Mouse (Mus musculus): ENCODE results near the gene Dhh. TPM values are rescaled to one million over a fixed set of nuclear protein-coding genes. Genes with fewer than 3 reads are reported as not detected.

Dhh gene
- total and polyA plus RNA-seq, 3 experiments: 0.05 TPM; not detected in 2

GRCm38 (mm10) chr15:98893036-98893435 is 5.3 kb downstream of the Dhh start:
- peaks cover 57% of the 10 kb centered on the region for H3K27me3 ChIP-seq (ENCODE audit: insufficient read depth, low read length)
- peaks cover 7% of the 10 kb centered on the region for H3K9me3 ChIP-seq (replicated peaks)
- peaks cover 45% of the 10 kb centered on the region for H3K4me1 ChIP-seq (ENCODE audit: insufficient read depth, low read depth, low read length)
- TF ChIP-seq GATA2 (IDR thresholded peaks at IDR 0.05; ENCODE audit: borderline replicate concordance, low read depth, low read length) (no peak), POLR2AphosphoS5 (IDR thresholded peaks at IDR 0.05; ENCODE audit: insufficient replicate concordance, low read depth, low read length) (no peak), TAL1 (conservative IDR thresholded peaks at IDR 0.05; ENCODE audit: low read depth, low read length) (no peak)
- ATAC-seq (ENCODE audit: extremely low read depth, insufficient number of reproducible peaks, low FRiP score, poor library complexity, severe bottlenecking) (no peak), DNase-seq (ENCODE audit: low spot score) (no peak)
- no peak overlapping the region for H3K4me3 ChIP-seq (ENCODE audit: low read depth, low read length)
- H3K36me3 ChIP-seq (replicated peaks): no peaks in the 10 kb centered on the region

- Histone ChIP-seq H3K36me3 (replicated peaks) (no peaks in the 10 kb centered on the region), H3K27me3 (ENCODE audit: insufficient read depth, low read length) (peaks cover 50% of the 10 kb centered on the region), H3K4me3 (ENCODE audit: low read depth, low read length) (no peak overlapping the region), H3K4me1 (ENCODE audit: insufficient read depth, low read depth, low read length) (peaks cover 42% of the 10 kb centered on the region), H3K9me3 (replicated peaks) (peaks cover 7% of the 10 kb centered on the region)
- peak; percentile 63 for DNase-seq (ENCODE audit: low spot score)
- TF ChIP-seq CTCF (IDR thresholded peaks at IDR 0.05; ENCODE audit: low read depth, low read length) (peak; percentile 39; the same call in 1 of the 2 replicates), TAL1 (conservative IDR thresholded peaks at IDR 0.05; ENCODE audit: low read depth, low read length) (no peak), POLR2AphosphoS5 (IDR thresholded peaks at IDR 0.05; ENCODE audit: insufficient replicate concordance, low read depth, low read length) (no peak), GATA1 (IDR thresholded peaks at IDR 0.05; ENCODE audit: borderline replicate concordance, low read length) (no peak)
- ATAC-seq (ENCODE audit: extremely low read depth, insufficient number of reproducible peaks, low FRiP score, poor library complexity, severe bottlenecking): peak; percentile 40
These were observed 6.3 kb downstream of the Dhh start for GRCm38 (mm10) chr15:98891907-98892606.

DNA sequence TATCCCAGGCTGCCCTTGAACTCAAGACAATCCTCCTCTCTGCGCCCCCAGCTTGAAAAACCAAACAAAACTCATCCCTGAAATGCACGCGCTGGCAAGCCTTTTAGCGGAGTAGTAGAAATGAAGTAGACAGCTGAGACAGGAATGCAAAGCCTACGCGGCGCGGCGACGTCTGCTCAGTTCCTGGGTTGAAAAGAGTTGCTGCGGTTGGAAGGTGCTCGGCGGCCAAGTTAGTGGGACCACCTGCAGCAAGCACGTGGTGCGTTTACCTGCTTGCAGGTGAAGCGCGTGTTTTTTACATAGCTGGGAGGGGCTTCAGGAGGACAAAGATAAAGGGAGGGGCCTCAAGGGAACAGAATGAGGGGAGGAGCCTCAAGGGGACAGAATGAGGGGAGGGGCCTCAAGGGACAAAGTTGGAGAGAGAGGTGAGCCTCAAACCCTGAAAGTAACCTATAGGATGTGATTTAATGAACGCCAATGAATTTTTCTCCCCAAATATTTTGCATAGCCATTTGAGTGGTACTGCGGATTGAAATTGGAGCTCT is 7.1 kb downstream of the Dhh start:
- no peak for DNase-seq (ENCODE audit: low spot score)
- H3K4me3 ChIP-seq (ENCODE audit: low read depth, low read length): no peak overlapping the region
- H3K9me3 ChIP-seq (replicated peaks): peaks cover 7% of the 10 kb centered on the region

GRCm38 (mm10) chr15:98887526-98887925 is 10.8 kb downstream of the Dhh start:
- Histone ChIP-seq H3K27me3 (ENCODE audit: insufficient read depth, low read length) (peaks cover 14% of the 10 kb centered on the region), H3K4me1 (ENCODE audit: insufficient read depth, low read depth, low read length) (peaks cover 15% of the 10 kb centered on the region), H3K4me3 (ENCODE audit: low read depth, low read length) (no peak overlapping the region), H3K36me3 (replicated peaks) (no peaks in the 10 kb centered on the region), H3K9me3 (replicated peaks) (no peaks in the 10 kb centered on the region)
- no peak for TF ChIP-seq GATA1 (IDR thresholded peaks at IDR 0.05; ENCODE audit: borderline replicate concordance, low read length)
- TF ChIP-seq POLR2AphosphoS5 (IDR thresholded peaks at IDR 0.05; ENCODE audit: insufficient replicate concordance, low read depth, low read length): no peak
- no peak for TF ChIP-seq CTCF (IDR thresholded peaks at IDR 0.05; ENCODE audit: low read depth, low read length)
- no peak for TF ChIP-seq TAL1 (conservative IDR thresholded peaks at IDR 0.05; ENCODE audit: low read depth, low read length)
- TF ChIP-seq GATA2 (IDR thresholded peaks at IDR 0.05; ENCODE audit: borderline replicate concordance, low read depth, low read length): no peak
- DNase-seq (ENCODE audit: low spot score) (no peak), ATAC-seq (ENCODE audit: extremely low read depth, insufficient number of reproducible peaks, low FRiP score, poor library complexity, severe bottlenecking) (no peak)

More for the DNA sequence above, 7.1 kb downstream of the Dhh start:
- H3K36me3 ChIP-seq (replicated peaks): no peaks in the 10 kb centered on the region
- no peak for TF ChIP-seq TAL1 (conservative IDR thresholded peaks at IDR 0.05; ENCODE audit: low read depth, low read length)
- no peak for TF ChIP-seq CTCF (IDR thresholded peaks at IDR 0.05; ENCODE audit: low read depth, low read length)
- TF ChIP-seq GATA1 (IDR thresholded peaks at IDR 0.05; ENCODE audit: borderline replicate concordance, low read length): no peak
- TF ChIP-seq POLR2AphosphoS5 (IDR thresholded peaks at IDR 0.05; ENCODE audit: insufficient replicate concordance, low read depth, low read length): no peak
- TF ChIP-seq GATA2 (IDR thresholded peaks at IDR 0.05; ENCODE audit: borderline replicate concordance, low read depth, low read length): no peak
- no peak for ATAC-seq (ENCODE audit: extremely low read depth, insufficient number of reproducible peaks, low FRiP score, poor library complexity, severe bottlenecking)
- H3K4me1 ChIP-seq (ENCODE audit: insufficient read depth, low read depth, low read length): peaks cover 39% of the 10 kb centered on the region
- H3K27me3 ChIP-seq (ENCODE audit: insufficient read depth, low read length): peaks cover 49% of the 10 kb centered on the region

- no peak overlapping the region for H3K4me3 ChIP-seq (ENCODE audit: low read depth, low read length)
- ATAC-seq (ENCODE audit: extremely low read depth, insufficient number of reproducible peaks, low FRiP score, poor library complexity, severe bottlenecking) (no peak), DNase-seq (ENCODE audit: low spot score) (no peak)
- peaks cover 14% of the 10 kb centered on the region for H3K27me3 ChIP-seq (ENCODE audit: insufficient read depth, low read length)
- no peaks in the 10 kb centered on the region for H3K9me3 ChIP-seq (replicated peaks)
- H3K36me3 ChIP-seq (replicated peaks): no peaks in the 10 kb centered on the region
- peaks cover 13% of the 10 kb centered on the region for H3K4me1 ChIP-seq (ENCODE audit: insufficient read depth, low read depth, low read length)
- TF ChIP-seq TAL1 (conservative IDR thresholded peaks at IDR 0.05; ENCODE audit: low read depth, low read length): no peak
- no peak for TF ChIP-seq GATA1 (IDR thresholded peaks at IDR 0.05; ENCODE audit: borderline replicate concordance, low read length)
- TF ChIP-seq GATA2 (IDR thresholded peaks at IDR 0.05; ENCODE audit: borderline replicate concordance, low read depth, low read length): no peak
- no peak for TF ChIP-seq POLR2AphosphoS5 (IDR thresholded peaks at IDR 0.05; ENCODE audit: insufficient replicate concordance, low read depth, low read length)
- TF ChIP-seq CTCF (IDR thresholded peaks at IDR 0.05; ENCODE audit: low read depth, low read length): no peak
These were observed 11.5 kb downstream of the Dhh start for GRCm38 (mm10) chr15:98886667-98887387.

DNA sequence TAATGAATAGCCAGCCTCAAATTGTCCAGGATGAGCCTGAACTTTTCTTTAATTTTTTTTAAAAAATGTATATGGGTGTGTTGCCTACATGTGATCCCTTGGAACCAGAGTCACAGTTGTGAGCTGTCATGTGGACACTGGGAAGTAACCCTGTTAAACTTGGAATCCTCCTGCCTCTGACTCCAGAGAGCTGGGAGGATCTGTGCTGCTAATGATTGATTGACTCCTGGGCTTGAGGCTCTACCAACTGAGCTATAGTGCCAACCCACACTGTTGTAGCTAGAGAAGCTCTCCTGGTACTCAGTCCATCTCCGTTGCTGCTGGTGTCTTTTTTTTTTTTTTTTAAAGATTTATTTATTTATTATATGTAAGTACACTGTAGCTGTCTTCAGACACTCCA is 14.2 kb downstream of the Dhh start:
- no peaks in the 10 kb centered on the region for H3K9me3 ChIP-seq (replicated peaks)
- H3K4me3 ChIP-seq (ENCODE audit: low read depth, low read length): no peak overlapping the region
- peaks cover 29% of the 10 kb centered on the region for H3K4me1 ChIP-seq (ENCODE audit: insufficient read depth, low read depth, low read length)
- H3K27me3 ChIP-seq (ENCODE audit: insufficient read depth, low read length): peaks cover 9% of the 10 kb centered on the region
- no peak for TF ChIP-seq POLR2AphosphoS5 (IDR thresholded peaks at IDR 0.05; ENCODE audit: insufficient replicate concordance, low read depth, low read length)
- TF ChIP-seq GATA2 (IDR thresholded peaks at IDR 0.05; ENCODE audit: borderline replicate concordance, low read depth, low read length): no peak
- no peak for TF ChIP-seq CTCF (IDR thresholded peaks at IDR 0.05; ENCODE audit: low read depth, low read length)
- TF ChIP-seq GATA1 (IDR thresholded peaks at IDR 0.05; ENCODE audit: borderline replicate concordance, low read length): no peak
- no peak for TF ChIP-seq TAL1 (conservative IDR thresholded peaks at IDR 0.05; ENCODE audit: low read depth, low read length)
- peaks cover 7% of the 10 kb centered on the region for H3K36me3 ChIP-seq (replicated peaks)
- DNase-seq (ENCODE audit: low spot score) (no peak), ATAC-seq (ENCODE audit: extremely low read depth, insufficient number of reproducible peaks, low FRiP score, poor library complexity, severe bottlenecking) (no peak)

Data from G1E (cell line).